Mouse (Mus musculus) ES-E14 (cell line): Measurements from ENCODE around the gene Phlpp1. TPM values are rescaled to one million over a fixed set of nuclear protein-coding genes. Genes with fewer than 3 reads are reported as not detected.

Source experiments
- DNase-seq: peaks from one replicate; pipeline ENCODE4 v3.0.0-alpha.2; 2013; ENCODE audit warnings: low read depth, low spot score
- H3K27ac ChIP-seq: 2 replicates; pipeline ENCODE4 v1.5.1; 2012; ENCODE audit warnings: low read depth, mild to moderate bottlenecking, low read length, moderate library complexity, mixed read lengths; ENCODE audit not compliant: poor library complexity, insufficient read depth, severe bottlenecking
- H3K36me3 ChIP-seq: 2 replicates; pipeline ENCODE4 v1.6.1; 2012; ENCODE audit warnings: mild to moderate bottlenecking, low read length, moderate library complexity, mixed read lengths; ENCODE audit not compliant: control insufficient read depth, poor library complexity, insufficient read depth, severe bottlenecking
- H3K4me1 ChIP-seq, 2 experiments: fragments of 150-350 bp in 1 of 2; sonication (generic) in 1 of 2; 2 replicates each; pipeline ENCODE4 v1.6.1; 2012; ENCODE audit warnings: low read length in 2 of 2, mild to moderate bottlenecking in 1 of 2, mixed read lengths in 1 of 2; ENCODE audit not compliant: control insufficient read depth in 2 of 2, insufficient read depth in 2 of 2, poor library complexity in 1 of 2
- H3K4me3 ChIP-seq, 2 experiments: fragments of 150-350 bp in 1 of 2; sonication (generic) in 1 of 2; 2 replicates each; pipeline ENCODE4 v1.5.1; 2012; ENCODE audit warnings: low read length in 2 of 2, low read depth in 1 of 2, mild to moderate bottlenecking in 1 of 2, mixed read lengths in 1 of 2; ENCODE audit not compliant: insufficient read depth in 1 of 2, poor library complexity in 1 of 2, severe bottlenecking in 1 of 2
- H3K9ac ChIP-seq: 2 replicates; pipeline ENCODE4 v1.6.1; 2012; ENCODE audit warnings: low read depth, mild to moderate bottlenecking, low read length, mixed read lengths; ENCODE audit not compliant: poor library complexity, insufficient read depth, severe bottlenecking
- H3K9me3 ChIP-seq: fragments of 150-350 bp; sonication (generic); 2 replicates; pipeline ENCODE4 v1.6.1; 2012; ENCODE audit warnings: low read depth, mild to moderate bottlenecking, low read length; ENCODE audit not compliant: control insufficient read depth, insufficient read depth
- CHD2 ChIP-seq: IDR thresholded peaks from 2 replicates; pipeline ENCODE4 v1.6.1; 2014; ENCODE audit warnings: mild to moderate bottlenecking, low read depth, low read length, inconsistent platforms
- HCFC1 ChIP-seq: IDR thresholded peaks from 2 replicates; pipeline ENCODE4 v1.6.1; 2012; ENCODE audit warnings: low read length, inconsistent platforms, borderline replicate concordance; ENCODE audit not compliant: insufficient read depth
- MAFK ChIP-seq: IDR thresholded peaks from 2 replicates; pipeline ENCODE4 v1.6.1; 2014; ENCODE audit warnings: mild to moderate bottlenecking, low read depth, low read length, inconsistent platforms; ENCODE audit not compliant: insufficient read depth
- ZC3H11A ChIP-seq: IDR thresholded peaks from 2 replicates; pipeline ENCODE4 v1.6.1; 2012; ENCODE audit warnings: low read depth, mild to moderate bottlenecking, inconsistent platforms, low read length, borderline replicate concordance
- ZNF384 ChIP-seq: IDR thresholded peaks from 2 replicates; pipeline ENCODE4 v1.6.1; 2012; ENCODE audit warnings: low read depth, low read length, inconsistent platforms
- in situ Hi-C, 2 experiments: fragments of 600-800 bp; cut with MboI; formaldehyde crosslinking; loops; one replicate each; pipeline ENCODE4 v1.15.1; 2025; ENCODE audit warnings: low sequenced_read_pairs in 2 of 2, inconsistent platforms in 1 of 2; ENCODE audit not compliant: unreplicated experiment in 2 of 2
- total RNA-seq: library from RNA; depleted of rRNA; stranded (reverse); fragments of 300-350 nt; gene quantifications from 2 replicates; pipeline ENCODE4 v1.2.3, GENCODE M21; 2012

Phlpp1 gene
- total RNA-seq, 1 experiment: 4.5 TPM

DNA sequence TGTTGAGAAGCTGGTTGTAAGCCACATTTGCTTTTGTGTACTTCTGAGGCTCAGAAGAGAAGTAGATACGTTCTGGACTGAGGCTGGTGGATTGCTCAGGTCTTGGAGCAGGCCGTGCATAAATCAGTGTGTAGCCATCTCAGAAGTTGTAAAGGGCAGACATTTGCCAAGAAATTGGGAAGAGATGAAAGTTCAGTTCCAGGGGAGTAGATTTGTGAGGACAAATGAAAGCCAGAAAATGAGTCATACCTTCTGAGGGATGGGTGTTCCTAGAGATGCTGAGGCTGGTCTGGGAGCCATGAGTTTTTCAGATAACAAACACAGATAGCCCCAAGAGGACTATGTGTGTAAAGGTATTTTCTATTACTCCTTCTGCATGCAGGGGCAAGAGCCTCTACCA lies 155.1 kb downstream of the Phlpp1 start:
- TF ChIP-seq ZNF384: no peak
- no peak for TF ChIP-seq CHD2
- TF ChIP-seq HCFC1: no peak
- TF ChIP-seq ZC3H11A: no peak
- TF ChIP-seq MAFK: no peak
- Histone ChIP-seq H3K9ac (no peak overlapping the region), H3K4me3 (no peak overlapping the region), H3K9me3 (no peaks in the 10 kb centered on the region), H3K4me1 (no peaks in the 10 kb centered on the region), H3K36me3 (no peaks in the 10 kb centered on the region), H3K27ac (no peak overlapping the region)
- no peak for DNase-seq
- in situ Hi-C loops: no loop called here

DNA sequence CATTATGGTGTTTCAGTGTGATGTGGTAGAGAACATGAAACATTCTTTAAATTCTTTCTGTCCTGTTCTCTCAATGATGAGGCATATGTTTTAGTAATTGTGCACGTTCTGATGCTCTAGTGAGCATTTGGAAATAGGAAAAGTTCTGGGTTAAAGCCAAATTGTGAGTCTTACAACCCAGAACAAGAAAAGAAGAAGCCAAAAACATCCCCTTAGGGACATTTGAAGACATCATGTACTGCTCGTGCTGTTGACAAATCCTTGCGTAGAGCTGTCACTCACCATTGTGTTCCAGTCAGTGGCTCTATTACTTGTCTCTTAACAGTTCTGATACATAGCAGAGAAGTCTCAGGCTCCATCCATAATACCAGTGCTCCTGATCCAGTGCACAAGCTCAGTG lies 170.5 kb downstream of the Phlpp1 start:
- Histone ChIP-seq H3K4me1 (no peaks in the 10 kb centered on the region), H3K9ac (no peak overlapping the region), H3K36me3 (no peaks in the 10 kb centered on the region), H3K27ac (no peak overlapping the region), H3K4me3 (no peak overlapping the region), H3K9me3 (no peaks in the 10 kb centered on the region; the same call in 1 of the 2 replicates)
- in situ Hi-C loops: no loop called here
- TF ChIP-seq HCFC1 (no peak), ZNF384 (no peak), MAFK (no peak), ZC3H11A (no peak), CHD2 (no peak)
- no peak for DNase-seq

DNA sequence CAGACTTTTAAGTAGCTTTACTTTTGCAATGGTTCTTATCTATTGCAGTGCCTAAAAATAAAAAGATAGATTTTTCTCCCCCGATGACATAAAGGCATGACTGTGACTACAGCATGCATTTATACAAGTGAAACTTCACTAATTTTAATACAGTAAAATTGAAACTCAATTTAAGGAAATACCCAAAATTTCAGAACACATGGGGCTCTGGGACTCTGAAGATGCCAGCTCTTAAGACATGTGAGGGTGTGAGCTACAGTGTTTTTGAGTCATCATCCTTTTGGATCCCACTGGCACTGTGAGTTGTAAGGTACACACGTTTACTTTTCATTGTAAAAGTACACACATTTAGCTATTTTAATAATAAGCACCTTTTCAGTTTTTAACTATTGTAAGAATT lies 173.7 kb downstream of the Phlpp1 start:
- TF ChIP-seq HCFC1 (no peak), MAFK (no peak), ZNF384 (no peak), CHD2 (no peak), ZC3H11A (no peak)
- H3K36me3 ChIP-seq: no peaks in the 10 kb centered on the region
- H3K4me1 ChIP-seq: no peaks in the 10 kb centered on the region
- no peak for DNase-seq
- H3K27ac ChIP-seq: no peak overlapping the region
- no peaks in the 10 kb centered on the region; the same call in 1 of the 2 replicates for H3K9me3 ChIP-seq
- H3K4me3 ChIP-seq: no peak overlapping the region
- in situ Hi-C loops: no loop called here
- H3K9ac ChIP-seq: no peak overlapping the region

DNA sequence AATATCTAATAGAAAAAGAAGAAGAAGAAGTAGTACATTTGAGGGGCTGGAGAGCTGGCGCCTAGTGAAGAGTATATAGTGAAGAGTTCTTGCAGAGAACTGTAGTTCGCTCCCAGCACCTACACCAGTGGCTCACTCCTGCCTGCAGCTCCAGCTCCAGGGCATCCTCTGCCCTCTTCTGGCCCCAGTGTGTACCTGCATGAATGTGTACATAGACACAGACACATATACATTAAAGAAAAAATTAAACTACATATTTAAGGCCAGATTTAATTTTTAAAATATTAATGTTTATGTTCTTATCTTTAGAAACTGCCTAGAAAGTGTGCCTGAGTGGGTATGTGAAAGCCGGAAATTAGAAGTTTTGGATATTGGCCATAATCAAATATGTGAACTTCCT lies 175.2 kb downstream of the Phlpp1 start:
- H3K36me3 ChIP-seq: no peaks in the 10 kb centered on the region
- no peak overlapping the region for H3K27ac ChIP-seq
- in situ Hi-C loops: no loop called here
- TF ChIP-seq MAFK: no peak
- TF ChIP-seq ZC3H11A: no peak
- TF ChIP-seq ZNF384: no peak
- TF ChIP-seq HCFC1: no peak
- no peak for TF ChIP-seq CHD2
- peak; percentile 13 for DNase-seq
- no peak overlapping the region for H3K4me3 ChIP-seq
- no peaks in the 10 kb centered on the region for H3K4me1 ChIP-seq
- H3K9ac ChIP-seq: no peak overlapping the region
- no peaks in the 10 kb centered on the region; the same call in 1 of the 2 replicates for H3K9me3 ChIP-seq

DNA sequence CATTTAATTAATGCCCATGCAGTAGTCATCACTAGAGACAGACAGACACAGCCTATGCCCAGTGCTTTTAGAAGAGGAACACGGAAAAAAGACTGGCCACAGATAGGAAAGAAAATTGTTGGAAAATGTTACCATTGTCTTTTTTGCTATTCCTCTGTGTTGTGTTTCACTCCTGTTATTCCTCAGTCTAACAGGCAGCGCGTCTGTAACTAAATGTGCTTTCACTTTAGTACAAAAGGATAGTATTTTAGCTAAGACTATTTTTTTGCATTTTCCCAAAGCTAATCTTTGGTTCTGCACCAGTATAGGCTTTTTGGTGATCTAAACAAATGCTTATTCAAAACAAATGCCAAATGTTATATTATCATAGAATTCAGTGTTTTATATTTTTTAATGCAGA lies 177.6 kb downstream of the Phlpp1 start:
- TF ChIP-seq ZNF384 (no peak), CHD2 (no peak), HCFC1 (no peak), ZC3H11A (no peak), MAFK (no peak)
- no peaks in the 10 kb centered on the region for H3K36me3 ChIP-seq
- no peak overlapping the region for H3K4me3 ChIP-seq
- no peaks in the 10 kb centered on the region for H3K9me3 ChIP-seq
- H3K27ac ChIP-seq: no peak overlapping the region
- in situ Hi-C loops: no loop called here
- no peak overlapping the region for H3K9ac ChIP-seq
- H3K4me1 ChIP-seq: no peaks in the 10 kb centered on the region
- no peak for DNase-seq
